Mouse (Mus musculus) ES-E14 (cell line): ENCODE measurements around the gene Hoxc5.

ENCODE experiments used
- HCFC1 ChIP-seq: IDR thresholded peaks from 2 replicates; pipeline ENCODE4 v1.6.1; 2012; ENCODE audit warnings: low read length, inconsistent platforms, borderline replicate concordance; ENCODE audit not compliant: insufficient read depth
- ZNF384 ChIP-seq: IDR thresholded peaks from 2 replicates; pipeline ENCODE4 v1.6.1; 2012; ENCODE audit warnings: low read depth, low read length, inconsistent platforms

DNA sequence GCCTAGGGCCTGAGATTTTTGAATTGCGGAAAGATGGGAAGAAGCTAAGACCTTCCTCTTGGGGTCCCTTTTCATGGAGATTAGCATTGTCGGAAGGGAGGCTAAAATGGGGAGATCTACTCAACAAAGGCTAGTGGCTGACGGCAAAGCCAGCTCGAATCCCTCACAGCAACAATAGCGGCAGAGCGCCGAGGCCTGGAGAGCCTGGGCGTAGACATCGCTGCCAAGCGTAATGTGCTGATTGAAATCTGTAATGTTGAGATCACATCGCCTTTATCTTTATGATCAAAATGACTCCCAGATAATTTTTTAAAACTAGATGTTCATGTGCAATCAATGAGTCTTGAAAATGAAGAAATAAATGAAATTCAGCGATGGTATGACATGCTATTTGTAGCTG is 32.8 kb upstream of the Hoxc5 start:
- TF ChIP-seq HCFC1 (no peak), ZNF384 (no peak)
